Mouse (Mus musculus) limb, embryonic 15.5 days (tissue): Measurements from ENCODE around the gene Spaca7. TPM values are rescaled to one million over a fixed set of nuclear protein-coding genes. Genes with fewer than 3 reads are reported as not detected.

Experiments used
- polyA plus RNA-seq: library from polyadenylated mRNA; unstranded; fragments of >200 nt; fragmentation: Nextera tagmentation; extraction: Ambion mirVana; gene quantifications from 2 replicates; pipeline ENCODE4 v1.2.1, GENCODE M21; 2015

The Spaca7 gene
- polyA plus RNA-seq, 1 experiment from 2014 or later = not detected

Other genes with a start within 250 kb of the Spaca7 start
- not detected in 2 replicates for gene Sox1, start 177.7 kb upstream of the Spaca7 start, polyA plus RNA-seq
- gene Tubgcp3, start 99.2 kb downstream of the Spaca7 start, polyA plus RNA-seq = 32.6 and 34.2 TPM in 2 replicates
- gene Atp11a, start 184.0 kb downstream of the Spaca7 start, polyA plus RNA-seq = 14.9 and 19.2 TPM in 2 replicates